8 mouse cellular contexts compared by ENCODE assay signal in genomic region chr9:96713472-96714390, GRCm38 (mm10). TPM values are rescaled to one million over a fixed set of nuclear protein-coding genes. Genes with fewer than 3 reads are reported as not detected.
DNase-seq lines count a peak whose midpoint lies in the region; ATAC-seq and TF ChIP-seq lines count a peak whose summit lies in the region.

No protein-coding gene starts in this region.

- 69% methylated on average over 14 of the region's 14 CpGs for WGBS in heart, adult 2 months
- WGBS in kidney, postnatal 0 days = 68% methylated on average over 14 of the region's 14 CpGs

- peaks cover 18% of the 10 kb centered on the region for H3K4me1 ChIP-seq in heart, adult 2 months (ENCODE audit: control insufficient read depth, insufficient read depth, low read length)
- H3K4me1 ChIP-seq in kidney, postnatal 0 days (replicated peaks; ENCODE audit: insufficient read depth, low read length) = peaks cover 11% of the 10 kb centered on the region; the same call in 1 of the 2 replicates

- peak overlapping the region; percentile 33 for H3K9ac ChIP-seq in heart, adult 2 months (ENCODE audit: low read depth, low read length)
- no peak overlapping the region for H3K9ac ChIP-seq in kidney, postnatal 0 days (ENCODE audit: low read depth, low read length)

- no peaks in the 10 kb centered on the region for H3K9me3 ChIP-seq in kidney, postnatal 0 days (replicated peaks; ENCODE audit: low read length)

- H3K79me2 ChIP-seq in heart, adult 2 months (replicated peaks; ENCODE audit: control insufficient read depth, insufficient read depth, low read length) = peaks cover 2% of the 10 kb centered on the region

- no peaks in the 10 kb centered on the region for H3K27me3 ChIP-seq in heart, adult 2 months (ENCODE audit: control insufficient read depth, insufficient read depth, low read length)
- no peaks in the 10 kb centered on the region for H3K27me3 ChIP-seq in kidney, postnatal 0 days (ENCODE audit: insufficient read depth, low read length)

- peaks cover 21% of the 10 kb centered on the region; the same call in 1 of the 2 replicates for H3K36me3 ChIP-seq in heart, adult 2 months (ENCODE audit: control insufficient read depth, insufficient read depth, low read length)
- no peaks in the 10 kb centered on the region for H3K36me3 ChIP-seq in kidney, postnatal 0 days (ENCODE audit: insufficient read depth, low read length)

- no peak for TF ChIP-seq CTCF in heart, adult 2 months (IDR thresholded peaks at IDR 0.05)
- no peak for TF ChIP-seq CTCF in kidney, postnatal 0 days (IDR thresholded peaks at IDR 0.05; ENCODE audit: low read depth)

- no peak for DNase-seq in heart, adult 2 months
- DNase-seq in heart, adult 8-10 months (ENCODE audit: low spot score) = no peak
- DNase-seq in thymus, postnatal 0 days (ENCODE audit: low spot score) = peak; percentile 20
- DNase-seq in thymus, postnatal 25 days = no peak
- DNase-seq in kidney, postnatal 0 days (ENCODE audit: low spot score) = no peak
- no peak for DNase-seq in adipocyte (ENCODE audit: low spot score)
- no peak for DNase-seq in retina, postnatal 1 day

- peak overlapping the region; percentile 80 for H3K27ac ChIP-seq in heart, adult 2 months
- H3K27ac ChIP-seq in kidney, postnatal 0 days = peak overlapping the region; percentile 56; the same call in 1 of the 2 replicates

- H3K4me2 ChIP-seq in kidney, postnatal 0 days (ENCODE audit: low read length) = no peak overlapping the region

- peak; percentile 60; the same call in 1 of the 2 replicates for ATAC-seq in kidney, postnatal 0 days (replicated peaks; ENCODE audit: low FRiP score, low read depth)
- ATAC-seq in megakaryocyte progenitor cell, adult 5-6 weeks (replicated peaks; ENCODE audit: poor library complexity) = no peak

- no peak for TF ChIP-seq POLR2A in heart, adult 2 months (IDR thresholded peaks at IDR 0.05; ENCODE audit: insufficient read depth, low read depth, low read length)

- peak overlapping the region; percentile 27; the same call in 1 of the 2 replicates for H3K4me3 ChIP-seq in heart, adult 2 months
- no peak overlapping the region for H3K4me3 ChIP-seq in kidney, postnatal 0 days (replicated peaks; ENCODE audit: low read depth, low read length)

- intact Hi-C loops in heart, adult 2 months (cut with DNase I) = no loop called here

- no peak for TF ChIP-seq EP300 in heart, adult 2 months (IDR thresholded peaks at IDR 0.05; ENCODE audit: insufficient read depth, low read depth, low read length)

RNA-seq across cellular contexts. Expression of gene Zbtb38, which starts 38.9 kb away (rescaled TPM):
- total RNA-seq in heart, adult 2 months (2021) = 10 to 100 TPM; 42.3 to 43.5 TPM
- 9.0 and 16.0 TPM in 2 replicates for polyA plus RNA-seq in heart, adult 2 months (2012; rRNA removed)
- 10 to 100 TPM; 38.8 to 42.4 (median 40.8) TPM for total RNA-seq in heart, adult 8-10 months (2022)
- 21.1 and 21.4 TPM in 2 replicates for polyA plus RNA-seq in thymus, postnatal 0 days (2015; fragmentation: Nextera tagmentation; extraction: Ambion mirVana)
- 28.3 and 28.5 TPM in 2 replicates for polyA plus RNA-seq in kidney, postnatal 0 days (2015; fragmentation: Nextera tagmentation; extraction: Ambion mirVana)
- total RNA-seq in megakaryocyte progenitor cell, adult 5-6 weeks (2015) = 23.5 and 27.8 TPM in 2 replicates
- total RNA-seq in megakaryocyte progenitor cell, adult 5-6 weeks (2017) = 24.2 and 25.7 TPM in 2 replicates
